Mouse (Mus musculus): Measurements from ENCODE around the gene Pclo.

DNA sequence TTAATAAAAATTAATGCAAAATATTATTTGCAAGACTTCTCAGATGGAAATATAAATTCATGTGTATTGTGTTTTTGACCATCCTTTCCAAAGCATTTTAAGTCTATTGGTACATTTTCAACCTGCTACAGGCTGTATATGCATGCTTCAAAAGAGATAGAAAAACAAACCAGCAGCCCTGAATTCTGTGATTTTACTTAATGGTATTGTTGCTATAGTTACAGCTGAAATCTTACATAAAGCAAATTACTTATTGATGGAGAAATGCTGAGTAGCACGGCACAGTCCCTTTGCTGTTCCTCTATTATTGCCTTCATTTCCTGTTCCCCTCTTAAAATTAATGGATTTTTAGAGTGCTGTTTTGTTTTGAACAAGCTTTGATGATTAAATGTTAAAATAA is 145.9 kb downstream of the Pclo start:
- TF ChIP-seq POLR2A (IDR thresholded peaks at IDR 0.05; ENCODE audit: low read depth, low read length): no peak
- no peak for TF ChIP-seq CTCF (IDR thresholded peaks at IDR 0.05; ENCODE audit: borderline replicate concordance, insufficient read depth, low read length)

All from embryonic fibroblast, embryonic 13.5 days (primary cell).